Mouse (Mus musculus) neural tube, embryonic 10.5 days (tissue): Measurements from ENCODE around the gene Cmya5.

Experiments
- DNase-seq: peaks from one replicate; pipeline ENCODE4 v3.0.0-alpha.2; 2017; ENCODE audit warnings: low spot score; ENCODE audit errors: extremely low spot score

Gene Cmya5

DNA sequence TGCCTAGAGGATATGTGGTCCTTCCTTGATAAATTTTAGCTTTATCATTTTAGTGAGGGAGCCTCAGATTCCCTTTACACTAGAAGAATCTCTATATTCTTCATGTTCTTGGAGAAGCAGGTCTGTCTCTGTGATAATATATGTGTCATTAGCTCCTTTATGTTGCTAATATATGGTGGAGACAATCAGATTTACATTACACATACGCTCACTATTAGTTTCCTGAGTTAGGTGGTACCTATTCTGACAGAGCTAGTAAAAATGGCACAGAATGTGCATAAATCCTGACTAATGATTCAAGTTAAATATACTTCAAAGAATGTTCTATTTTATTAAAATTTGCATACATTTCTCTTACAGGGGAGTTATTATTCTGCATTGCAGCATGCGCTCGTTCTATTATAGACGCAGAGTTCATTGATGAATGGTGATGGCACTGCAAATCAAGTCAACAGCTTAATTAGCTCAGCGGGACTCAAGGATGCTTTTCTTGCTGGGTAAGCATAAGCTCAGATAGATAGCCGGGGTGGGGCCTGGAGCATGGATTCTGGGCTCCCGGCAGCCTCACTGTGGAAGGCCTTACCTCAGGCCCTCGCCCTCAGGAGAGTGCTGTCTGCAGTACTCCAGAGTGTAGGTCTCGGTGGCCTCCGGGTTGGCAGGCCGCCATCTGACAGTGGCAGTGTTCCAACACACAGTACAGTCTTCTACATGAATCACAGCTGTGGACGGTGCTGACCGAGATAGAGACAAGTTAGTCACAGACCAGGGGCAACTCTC, 81.5 kb downstream of the Cmya5 start:
- DNase-seq = no peak

DNA sequence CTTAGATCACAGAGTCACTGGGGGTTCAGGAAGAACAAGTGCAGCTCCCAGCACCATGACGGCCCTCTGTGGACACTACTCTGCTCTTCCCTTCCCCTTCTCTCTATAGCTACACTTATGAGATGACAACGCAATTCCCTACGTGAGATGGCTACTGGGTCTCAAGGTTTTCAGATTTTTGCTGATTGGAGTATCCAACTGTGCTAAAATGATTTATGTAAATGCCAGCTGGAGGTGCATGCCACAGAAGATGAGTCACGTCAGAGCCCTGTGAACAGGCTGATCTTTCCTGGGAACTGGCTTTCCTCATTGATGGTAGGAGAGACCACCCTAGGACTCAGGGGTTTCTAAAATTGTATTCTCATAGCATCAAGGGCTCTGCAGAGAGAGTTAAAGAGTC, 83.2 kb downstream of the Cmya5 start:
- no peak for DNase-seq

DNA sequence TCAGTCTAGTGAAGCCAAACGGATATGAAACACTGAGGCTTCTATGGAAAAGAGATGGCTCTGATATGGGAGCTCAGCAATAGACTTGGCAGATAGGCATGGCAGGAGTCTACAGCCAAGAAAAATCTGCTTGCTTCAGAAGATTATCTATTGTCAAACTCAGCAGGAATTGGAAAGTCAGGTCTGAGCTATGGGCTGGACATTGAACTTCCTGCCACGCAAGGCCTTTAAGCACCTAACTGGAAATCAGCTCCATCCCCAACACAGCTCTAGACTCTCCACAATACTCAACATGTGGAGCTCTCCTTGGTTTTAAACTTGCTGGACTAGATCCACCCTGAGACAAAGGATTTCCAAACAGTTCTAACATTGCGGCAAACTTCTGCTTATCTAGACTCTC, 84.1 kb downstream of the Cmya5 start:
- no peak for DNase-seq

DNA sequence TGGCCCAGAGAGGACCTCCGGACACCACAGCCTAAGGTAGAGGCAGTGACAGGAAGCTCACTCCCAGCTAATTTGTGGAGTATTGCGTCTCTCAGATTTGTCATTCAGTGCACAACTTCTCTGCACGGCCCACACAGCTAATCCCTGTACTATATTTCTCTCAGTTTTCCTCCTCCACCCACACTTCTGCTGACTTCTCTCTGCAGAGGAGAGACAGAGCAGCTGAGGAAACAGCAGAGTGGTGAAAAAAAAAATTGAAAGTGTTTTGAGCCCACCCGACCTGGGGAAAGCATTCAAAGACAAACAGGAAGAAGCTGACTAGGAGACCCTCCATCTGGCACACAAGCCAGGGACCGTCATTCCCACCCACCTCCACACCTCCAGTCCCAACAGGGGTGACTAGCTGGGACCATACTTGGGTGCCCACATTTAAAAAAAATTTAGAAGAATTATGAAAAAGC, 85.9 kb downstream of the Cmya5 start:
- no peak for DNase-seq

GRCm38 (mm10) chr13:93057492-93058260, 86.8 kb downstream of the Cmya5 start:
- DNase-seq = no peak

DNA sequence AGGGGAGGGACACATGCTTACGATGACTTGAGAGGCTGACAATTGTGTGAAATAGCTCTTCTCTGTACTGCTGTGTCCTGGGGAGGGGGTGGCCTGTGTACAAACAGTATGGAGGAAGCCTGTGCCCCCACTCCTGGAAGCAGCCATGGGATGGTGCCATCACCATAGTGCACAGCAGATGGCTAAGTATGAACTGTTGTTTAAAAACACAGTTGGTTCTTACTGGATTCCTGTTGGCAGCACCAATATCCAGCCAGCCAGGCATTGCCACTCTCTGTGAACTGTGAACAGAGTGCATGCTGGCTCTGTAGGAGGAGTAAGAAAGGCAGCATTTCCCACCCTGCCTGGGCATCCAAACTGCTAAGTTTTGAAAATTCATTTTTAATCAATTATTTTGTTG, 88.4 kb downstream of the Cmya5 start:
- DNase-seq = no peak

DNA sequence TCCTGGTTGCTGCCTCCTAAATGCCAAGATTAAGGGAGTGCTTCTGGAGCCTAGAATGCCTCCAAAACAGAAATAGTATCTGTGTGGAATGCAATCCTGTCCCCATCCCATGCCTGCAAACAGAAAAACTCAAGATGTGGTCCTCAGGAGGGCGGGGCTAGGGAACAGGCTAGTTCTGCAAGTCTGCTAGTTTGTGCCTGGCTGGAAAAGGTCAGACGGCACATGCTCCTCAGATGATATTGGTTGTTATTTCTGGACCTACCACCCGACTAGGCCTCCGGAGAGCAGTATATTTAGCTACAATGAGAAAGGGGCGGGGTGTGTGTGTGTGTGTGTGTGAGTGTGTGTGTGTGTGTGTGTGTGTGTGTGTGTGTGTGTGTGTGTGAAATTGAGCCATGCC, 93.0 kb downstream of the Cmya5 start:
- no peak for DNase-seq

DNA sequence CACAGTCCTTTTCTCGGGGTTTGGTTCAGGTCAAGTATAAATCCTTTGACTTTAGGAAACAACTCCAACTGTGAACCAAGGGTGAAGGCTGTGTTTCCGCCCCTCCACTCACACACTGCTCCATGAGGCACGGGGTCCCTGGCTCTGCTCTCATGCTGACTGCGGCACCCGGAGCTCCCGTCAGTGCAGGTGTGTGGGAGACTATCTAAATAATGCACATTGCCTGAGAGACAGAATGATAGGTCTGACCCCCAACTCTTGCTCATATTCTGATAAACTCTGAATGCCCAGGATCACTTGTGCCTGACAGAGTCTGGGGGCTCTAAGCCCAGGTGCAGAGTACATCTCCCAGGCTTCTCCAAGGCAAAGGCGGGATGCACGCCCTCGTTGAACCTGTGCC, 103.5 kb downstream of the Cmya5 start:
- DNase-seq = no peak

GRCm38 (mm10) chr13:93036218-93036617, 108.3 kb downstream of the Cmya5 start:
- no peak for DNase-seq

GRCm38 (mm10) chr13:93029337-93029736, 115.2 kb downstream of the Cmya5 start:
- DNase-seq = no peak

DNA sequence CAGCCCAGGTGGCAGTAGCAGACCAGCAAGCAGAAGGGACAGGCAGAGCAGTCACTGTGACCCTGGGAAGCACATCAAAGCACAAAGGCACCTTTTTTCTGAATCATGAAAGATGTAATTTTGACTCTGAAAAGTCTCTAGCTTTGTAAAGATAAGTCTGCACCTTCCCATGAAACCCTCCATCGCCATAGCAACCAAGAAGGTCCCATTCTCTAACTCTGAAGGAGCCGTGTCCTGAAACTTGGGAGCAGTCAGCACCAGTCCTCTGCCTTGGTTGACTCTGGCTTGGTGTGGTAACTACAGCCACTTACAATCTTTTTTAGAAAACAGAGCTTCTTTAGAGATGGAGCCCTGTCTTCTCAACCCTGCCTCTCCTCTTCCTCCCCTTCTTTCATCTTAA, 119.7 kb downstream of the Cmya5 start:
- DNase-seq = no peak

DNA sequence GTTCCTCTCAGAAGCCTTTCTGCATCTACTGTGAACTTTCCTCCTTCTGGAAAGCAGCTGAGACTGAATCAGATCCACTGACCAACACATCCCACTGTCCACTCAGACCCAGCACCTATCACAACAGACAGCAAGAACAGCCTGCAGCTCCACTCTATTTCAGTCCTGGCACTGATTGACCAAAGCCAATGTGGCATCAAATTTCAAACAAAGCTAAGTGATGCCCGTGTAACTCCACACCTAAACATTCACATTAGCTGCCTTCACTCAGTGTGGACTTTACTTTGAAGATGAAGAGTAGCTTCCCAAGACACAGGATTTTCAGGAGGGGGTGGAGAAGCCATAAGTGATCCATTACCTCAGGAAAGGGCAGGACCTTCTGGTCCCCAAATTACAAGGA, 122.4 kb downstream of the Cmya5 start:
- DNase-seq = no peak

DNA sequence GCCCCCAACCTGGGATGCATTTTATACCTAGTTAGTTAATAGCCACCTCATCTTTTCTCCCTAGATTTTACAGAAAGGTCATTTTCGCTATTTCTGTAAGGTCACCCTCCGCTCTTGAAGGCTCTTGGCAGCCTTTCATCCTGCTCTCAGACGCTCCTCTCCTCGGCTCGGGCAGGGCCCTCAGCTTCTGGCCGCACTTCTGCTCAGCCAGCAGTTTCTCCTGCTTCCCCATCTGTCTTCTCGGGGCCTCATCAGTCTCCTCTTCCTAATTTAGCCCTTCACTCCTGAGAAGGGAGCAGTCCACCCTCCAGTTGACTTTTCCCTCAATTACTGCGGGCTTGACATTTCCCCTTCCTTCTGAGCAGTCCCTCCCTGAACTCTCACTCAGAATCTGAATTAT, 131.6 kb downstream of the Cmya5 start:
- no peak for DNase-seq

DNA sequence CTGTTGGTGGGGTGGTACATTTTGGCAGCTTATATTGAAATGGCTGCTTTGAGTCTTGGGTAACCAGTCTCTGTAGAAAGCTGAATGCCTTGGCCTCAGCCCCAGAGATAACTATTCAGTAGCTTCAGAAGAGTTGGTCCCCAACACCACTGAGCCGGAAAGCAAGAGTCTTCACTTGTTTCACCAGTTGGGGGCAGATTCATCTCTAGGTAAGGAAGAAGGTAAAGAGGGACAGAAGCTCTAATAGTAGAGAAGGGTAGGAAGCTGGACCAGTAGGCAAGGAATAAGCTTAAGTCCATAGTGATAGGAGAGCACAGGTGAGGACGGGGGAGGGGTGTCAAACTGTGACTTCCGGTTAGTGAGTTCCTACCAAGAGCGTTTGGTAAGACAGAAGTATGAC, 133.2 kb downstream of the Cmya5 start:
- no peak for DNase-seq

DNA sequence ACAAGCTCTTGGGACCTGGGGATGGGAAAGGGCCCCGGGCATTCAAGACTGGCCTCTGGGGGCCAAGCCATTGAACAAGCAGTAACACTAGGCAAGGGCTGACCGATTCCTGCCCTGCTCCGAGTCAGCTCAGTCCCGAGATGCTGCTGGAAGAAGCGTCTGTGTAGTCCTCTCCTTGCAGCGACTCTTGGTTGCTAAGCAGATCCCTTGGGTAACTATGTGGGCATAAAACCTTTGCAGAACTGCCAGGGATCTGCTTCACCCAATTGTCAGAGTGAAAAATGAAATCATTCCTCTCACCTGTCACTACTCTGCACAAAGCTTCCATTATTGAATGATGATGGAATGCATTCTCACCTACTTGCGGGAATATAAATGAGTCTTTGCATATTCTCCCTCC, 134.0 kb downstream of the Cmya5 start:
- no peak for DNase-seq

GRCm38 (mm10) chr13:93007078-93007477, 137.4 kb downstream of the Cmya5 start:
- DNase-seq = no peak

- DNase-seq = no peak
These were observed 138.2 kb downstream of the Cmya5 start for GRCm38 (mm10) chr13:93006347-93006746.

DNA sequence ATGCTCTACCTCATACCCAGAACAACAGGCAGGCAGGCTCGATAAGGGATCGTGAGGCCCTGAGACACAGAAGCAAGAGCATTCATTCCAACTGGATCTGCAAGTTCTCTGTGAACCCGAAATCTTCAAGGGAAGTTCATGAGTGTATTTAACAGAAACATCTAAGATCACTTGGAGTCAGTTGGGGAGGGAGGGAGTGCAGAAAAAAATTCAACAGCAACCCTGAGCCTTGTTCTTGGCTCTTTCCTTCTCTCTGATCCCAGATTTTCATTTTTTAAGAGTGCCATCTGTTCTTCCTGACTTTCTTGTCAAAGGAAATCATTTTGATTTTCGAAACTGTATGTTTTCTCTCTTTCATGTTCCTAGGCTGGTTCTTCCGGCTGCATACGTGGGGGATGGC, 140.5 kb downstream of the Cmya5 start:
- DNase-seq = no peak

DNA sequence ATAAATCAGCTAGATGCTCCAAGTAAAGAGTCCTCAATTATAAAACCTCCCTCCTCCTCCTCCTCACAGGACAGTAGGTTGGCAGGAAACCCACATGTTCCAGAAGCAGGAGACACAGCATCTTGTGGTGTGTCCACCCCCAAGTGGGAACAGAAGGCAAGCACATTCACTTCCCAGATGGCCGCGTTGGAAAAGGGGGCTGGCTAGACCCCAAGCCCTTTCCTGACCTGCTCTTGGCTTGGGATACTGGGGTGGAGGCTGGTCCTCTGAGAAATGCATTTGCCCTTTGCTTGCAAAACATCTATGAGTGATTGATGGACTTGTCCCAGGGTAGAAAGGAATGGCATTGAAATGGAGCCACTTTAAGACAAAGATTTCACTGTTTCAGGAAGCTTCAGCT, 142.1 kb downstream of the Cmya5 start:
- DNase-seq = no peak

DNA sequence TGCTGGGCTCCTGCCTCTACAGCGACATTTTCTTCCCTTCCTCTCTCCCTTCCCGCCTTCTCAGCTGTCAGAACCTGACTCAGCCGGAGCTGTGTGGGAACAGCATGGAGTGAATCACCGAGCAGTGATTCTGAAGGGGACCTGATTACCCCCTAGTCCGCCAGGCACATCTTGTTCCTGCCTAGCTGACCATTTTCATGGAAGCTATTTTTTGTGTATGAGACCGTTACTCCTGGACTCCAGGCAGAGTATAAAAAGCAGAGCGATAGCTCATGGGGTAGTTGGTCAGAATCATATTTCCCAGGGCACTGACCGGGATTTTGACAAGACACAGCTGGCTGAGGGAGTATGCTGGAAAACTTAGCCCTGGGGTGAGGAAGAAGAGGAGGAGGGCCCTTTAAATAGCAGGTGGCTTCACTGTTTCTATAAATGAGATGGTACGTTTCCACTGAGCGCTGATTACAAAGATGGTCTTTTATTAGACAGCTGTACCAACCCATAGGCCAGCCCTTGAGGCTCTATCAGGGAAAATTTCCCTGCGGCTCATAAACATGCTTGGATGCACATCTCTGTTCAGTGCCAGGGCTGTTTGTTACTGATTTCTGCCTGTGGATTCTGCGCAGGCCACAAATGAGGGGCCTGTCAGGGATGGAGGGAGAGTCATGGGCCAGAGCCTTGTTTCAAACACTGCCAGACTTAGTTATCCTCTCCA, 143.7 kb downstream of the Cmya5 start:
- DNase-seq = no peak

DNA sequence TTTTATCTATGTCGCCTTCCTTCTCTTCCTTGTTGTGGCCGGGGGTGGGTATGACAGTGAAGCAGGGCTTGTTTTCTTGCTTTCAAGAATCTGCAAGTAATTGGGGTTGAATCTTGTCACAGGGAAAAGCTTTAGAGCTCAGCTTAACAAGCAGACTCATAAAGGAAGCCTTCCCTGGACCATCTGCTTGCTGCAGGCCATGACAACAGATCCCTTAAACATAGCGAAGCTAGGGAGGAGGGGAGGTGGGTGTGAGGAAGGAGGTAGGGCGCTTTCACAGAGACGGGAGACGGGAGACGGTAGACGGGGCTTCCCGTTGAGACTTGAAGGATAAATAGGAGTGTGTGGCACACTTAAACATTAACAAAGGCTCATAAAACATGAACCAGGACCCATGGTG, 144.7 kb downstream of the Cmya5 start:
- DNase-seq = no peak

DNA sequence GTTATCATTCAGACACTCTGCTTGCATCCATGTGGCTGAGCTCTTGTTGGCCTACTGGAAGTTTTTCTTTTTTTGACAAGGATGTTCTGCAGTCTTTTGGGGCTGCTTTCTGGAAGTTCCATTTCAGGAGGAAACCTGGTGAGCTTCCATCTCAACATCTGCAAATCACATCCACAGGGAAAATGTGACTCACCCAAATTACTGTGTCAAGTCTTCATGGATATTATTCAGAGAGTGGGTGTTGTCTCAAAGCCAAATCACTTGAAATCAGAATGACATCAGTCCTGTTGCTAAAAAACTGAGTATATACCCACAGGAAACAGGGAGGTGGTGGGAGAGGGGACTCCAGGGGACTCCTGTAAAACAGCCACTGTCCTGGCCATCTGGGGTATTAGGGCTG, 149.8 kb downstream of the Cmya5 start:
- no peak for DNase-seq
